Mouse (Mus musculus): ENCODE data around the gene Rhpn2.

Rhpn2 gene

DNA sequence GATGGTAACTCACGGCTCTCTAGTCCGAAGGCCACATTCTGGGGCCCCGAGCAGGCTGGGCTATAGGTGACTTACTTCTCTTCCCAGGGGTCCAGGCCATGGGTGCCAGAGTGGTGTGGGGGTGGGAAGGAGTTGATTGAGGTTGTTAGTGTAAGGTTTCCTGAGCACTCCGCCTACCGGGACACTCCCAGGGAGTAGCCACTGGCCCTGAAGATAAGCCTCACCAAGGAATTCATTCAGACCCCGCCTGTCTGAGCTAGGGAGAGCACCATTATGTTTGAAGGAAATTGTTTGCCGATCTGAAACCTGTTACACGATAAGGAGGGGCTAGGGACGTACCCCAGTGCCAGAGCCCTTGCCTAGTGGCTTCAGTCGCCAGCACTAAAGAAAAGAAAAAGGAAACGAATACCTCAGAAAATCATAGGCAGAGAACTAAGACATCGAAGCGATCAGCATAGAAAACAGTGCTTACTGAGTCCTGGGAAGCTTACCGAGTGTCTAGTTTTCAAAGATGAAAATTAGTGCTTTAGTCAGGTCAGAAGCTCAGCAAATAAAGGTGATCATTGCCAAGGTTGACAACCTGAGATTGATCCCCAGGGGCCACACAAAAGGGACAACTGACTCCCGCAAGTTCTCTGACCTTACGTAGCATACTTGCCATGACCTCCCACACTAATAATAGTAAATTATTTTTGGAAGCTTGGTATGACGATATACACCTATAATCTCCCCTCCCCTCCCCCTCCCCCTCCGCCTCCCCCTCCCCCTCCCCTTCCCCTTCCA is 14.1 kb downstream of the Rhpn2 start:
- DNase-seq (ENCODE audit: low spot score in 2 of 2): no peak

DNA sequence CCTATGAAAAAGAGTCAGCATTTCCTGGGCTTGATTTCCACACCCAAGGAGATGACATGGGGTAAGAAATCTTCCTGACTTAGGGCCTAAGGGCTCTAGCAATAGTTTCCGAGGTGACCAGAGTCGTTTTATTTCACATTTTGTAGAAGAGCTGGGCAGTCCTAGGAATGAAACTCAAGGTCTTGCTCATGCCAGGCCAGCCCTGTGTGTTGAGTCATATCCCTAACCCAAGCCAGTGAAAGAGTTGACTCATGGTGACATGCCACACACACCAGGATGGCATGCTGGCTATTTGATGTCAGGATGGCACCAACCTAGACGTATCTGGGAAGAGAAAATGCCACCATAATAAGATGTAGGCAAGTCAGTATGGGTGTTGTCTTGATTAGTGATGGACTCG is 15.1 kb downstream of the Rhpn2 start:
- DNase-seq (ENCODE audit: low spot score in 2 of 2): no peak

DNA sequence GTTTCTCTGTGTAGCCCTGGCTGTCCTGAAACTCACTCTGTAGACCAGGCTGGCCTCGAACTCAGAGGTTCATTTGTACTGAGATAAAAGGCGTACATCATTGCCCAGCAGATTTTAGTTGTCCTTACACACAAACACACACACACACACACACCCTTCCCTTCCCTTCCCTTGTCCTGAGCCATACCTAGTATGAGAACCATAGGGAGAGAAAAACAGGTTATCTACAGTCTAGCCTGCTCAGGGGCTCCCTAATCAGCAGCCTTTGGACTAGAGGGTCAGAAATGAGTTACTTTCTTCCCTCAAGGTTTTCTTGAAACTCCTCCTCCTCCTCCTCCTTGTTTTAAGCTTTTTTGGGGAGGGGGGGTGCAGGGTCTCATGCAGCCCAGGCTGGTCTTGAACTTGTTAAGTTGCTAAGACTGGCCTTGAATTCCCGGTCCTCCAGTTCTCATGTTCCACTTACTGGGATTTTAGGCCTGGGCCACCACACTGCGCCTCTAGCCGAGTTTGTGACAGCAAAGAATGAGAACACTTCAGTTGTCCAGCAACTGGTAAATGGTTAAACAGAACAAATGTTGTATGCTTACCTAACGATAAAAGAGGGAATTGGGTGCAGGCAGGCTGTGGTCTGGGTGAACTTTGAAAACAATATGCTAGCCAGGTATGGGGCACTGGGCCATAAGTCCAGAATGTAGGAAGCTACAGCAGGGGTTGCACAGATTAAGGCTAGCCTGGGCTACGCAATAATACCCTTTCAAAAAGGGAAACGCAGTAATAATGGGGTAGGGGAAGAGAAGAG is 16.1 kb downstream of the Rhpn2 start:
- no peak for DNase-seq (ENCODE audit: low spot score in 2 of 2)

DNA sequence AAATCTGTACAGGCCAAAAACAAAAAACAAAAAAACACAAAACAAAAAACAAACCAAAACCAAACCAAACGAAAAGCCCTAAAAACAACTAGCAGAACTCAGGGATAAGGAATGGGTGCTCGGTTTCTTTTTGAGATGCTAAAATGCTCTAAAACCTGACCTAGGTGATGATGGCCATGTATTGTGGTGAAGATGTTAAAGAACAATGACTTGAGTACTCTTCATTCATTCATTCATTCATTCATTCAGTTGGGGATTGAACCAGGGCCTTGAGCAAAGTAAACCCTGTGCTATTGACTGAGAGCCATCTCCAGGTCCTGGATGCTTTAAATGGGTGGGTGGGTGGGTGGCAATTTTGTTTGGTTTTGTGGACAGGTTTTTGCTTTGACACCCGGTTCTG is 17.2 kb downstream of the Rhpn2 start:
- no peak for DNase-seq (ENCODE audit: low spot score in 2 of 2)

DNA sequence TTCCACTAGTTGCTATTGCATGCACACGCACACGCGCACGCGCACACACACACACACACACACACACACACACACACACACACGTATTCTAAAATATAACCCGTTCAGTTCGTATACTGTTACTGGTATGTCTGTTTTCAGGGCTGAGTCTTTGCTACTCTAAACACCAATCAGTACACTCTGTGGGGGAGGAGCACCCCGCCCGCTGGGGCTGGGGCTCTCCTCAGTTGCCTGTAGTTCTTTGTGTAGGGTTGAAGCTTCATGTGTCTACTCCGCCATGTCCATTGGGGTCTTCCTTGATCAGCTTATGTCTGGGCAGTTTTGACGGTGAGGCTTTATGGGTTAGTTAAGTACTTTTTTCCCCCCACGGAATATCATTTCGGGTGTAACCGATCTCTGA is 19.3 kb downstream of the Rhpn2 start:
- DNase-seq (ENCODE audit: low spot score in 2 of 2): no peak

DNA sequence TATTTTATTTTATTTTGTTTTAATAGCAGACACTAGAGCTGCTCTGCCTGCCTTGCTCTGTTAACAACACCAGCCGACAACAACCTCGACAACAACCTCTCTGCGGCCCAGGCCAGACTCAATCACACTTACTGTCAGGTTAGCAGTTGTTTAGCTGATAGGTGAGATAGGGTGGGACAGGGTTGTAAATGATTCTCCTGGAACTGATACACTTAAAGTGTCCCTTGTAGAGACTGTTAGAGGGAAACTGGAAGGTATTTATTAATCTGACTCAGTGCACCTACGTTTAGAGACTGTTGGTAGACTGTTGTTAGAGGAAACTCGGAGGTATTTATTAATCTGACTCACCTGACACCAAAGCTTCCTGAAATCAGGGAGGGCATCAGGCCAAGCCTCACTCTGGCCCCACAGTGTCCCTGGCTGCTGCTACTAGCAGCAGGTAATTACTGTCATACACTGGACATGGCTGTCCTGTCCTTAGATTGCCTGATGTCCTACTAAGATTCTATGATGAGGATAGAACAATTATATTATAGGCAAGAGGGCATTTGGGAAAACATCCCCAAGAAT is 21.4 kb downstream of the Rhpn2 start:
- no peak for DNase-seq (ENCODE audit: low spot score in 2 of 2)

DNA sequence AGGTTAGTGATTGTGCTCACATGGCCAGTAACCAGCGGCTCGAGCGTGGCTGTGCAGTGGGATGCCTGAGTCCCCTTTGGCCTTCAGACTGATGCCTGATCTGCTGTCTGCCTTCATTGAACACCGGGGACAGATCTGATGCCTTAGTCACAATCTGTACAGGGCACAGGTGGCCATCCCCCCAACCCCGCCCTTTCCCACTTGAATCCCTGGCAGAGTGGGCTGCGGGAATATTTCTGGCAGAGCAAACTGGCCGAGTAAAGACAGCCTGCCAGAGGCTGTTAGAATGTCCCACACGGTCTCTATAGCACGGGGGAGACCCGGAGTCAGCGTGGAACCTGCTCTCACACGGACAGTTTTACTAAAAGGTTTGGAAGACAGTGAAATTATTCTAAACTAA is 23.7 kb downstream of the Rhpn2 start:
- no peak for DNase-seq (ENCODE audit: low spot score in 2 of 2)

DNA sequence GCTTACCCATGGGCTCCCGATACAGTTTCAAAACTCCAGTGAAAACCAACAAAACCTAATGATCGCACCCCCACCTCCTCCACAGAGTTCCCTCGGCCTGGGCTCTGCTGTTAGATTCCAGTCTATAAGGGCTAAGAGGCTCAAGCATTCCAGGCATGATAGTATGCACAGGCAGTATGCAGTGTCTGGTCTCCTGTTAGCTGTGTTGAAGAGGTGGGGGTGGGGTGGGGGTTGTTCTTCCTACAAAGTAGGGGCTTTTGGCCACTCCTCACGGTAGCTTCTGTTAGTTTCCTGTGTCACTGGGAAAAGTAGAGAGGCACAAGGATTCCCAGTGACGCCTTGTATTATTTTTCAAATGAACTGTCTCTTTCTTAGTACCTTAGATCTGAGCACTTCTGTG is 28.3 kb downstream of the Rhpn2 start:
- no peak for DNase-seq (ENCODE audit: low spot score in 2 of 2)

DNA sequence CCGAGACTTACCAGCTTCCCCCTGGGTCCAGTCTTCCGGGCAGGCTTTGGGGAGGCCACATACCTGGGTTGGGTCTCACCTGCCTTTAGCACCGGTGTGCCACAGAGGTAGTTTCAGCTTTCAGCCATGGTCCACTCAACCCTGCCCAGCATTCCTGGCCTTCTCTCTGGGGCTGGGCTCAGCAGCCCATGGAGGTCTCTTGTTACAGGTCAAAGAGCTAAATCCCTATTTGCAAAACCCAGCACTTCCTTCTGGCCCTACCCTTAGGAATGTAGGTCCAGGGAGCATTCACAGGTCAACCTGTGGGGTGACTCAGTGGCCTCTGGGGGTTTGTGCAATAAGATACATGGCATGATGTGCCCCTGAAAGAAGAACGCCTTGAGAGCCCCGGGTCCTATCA is 28.9 kb downstream of the Rhpn2 start:
- no peak for DNase-seq (ENCODE audit: low spot score in 2 of 2)

DNA sequence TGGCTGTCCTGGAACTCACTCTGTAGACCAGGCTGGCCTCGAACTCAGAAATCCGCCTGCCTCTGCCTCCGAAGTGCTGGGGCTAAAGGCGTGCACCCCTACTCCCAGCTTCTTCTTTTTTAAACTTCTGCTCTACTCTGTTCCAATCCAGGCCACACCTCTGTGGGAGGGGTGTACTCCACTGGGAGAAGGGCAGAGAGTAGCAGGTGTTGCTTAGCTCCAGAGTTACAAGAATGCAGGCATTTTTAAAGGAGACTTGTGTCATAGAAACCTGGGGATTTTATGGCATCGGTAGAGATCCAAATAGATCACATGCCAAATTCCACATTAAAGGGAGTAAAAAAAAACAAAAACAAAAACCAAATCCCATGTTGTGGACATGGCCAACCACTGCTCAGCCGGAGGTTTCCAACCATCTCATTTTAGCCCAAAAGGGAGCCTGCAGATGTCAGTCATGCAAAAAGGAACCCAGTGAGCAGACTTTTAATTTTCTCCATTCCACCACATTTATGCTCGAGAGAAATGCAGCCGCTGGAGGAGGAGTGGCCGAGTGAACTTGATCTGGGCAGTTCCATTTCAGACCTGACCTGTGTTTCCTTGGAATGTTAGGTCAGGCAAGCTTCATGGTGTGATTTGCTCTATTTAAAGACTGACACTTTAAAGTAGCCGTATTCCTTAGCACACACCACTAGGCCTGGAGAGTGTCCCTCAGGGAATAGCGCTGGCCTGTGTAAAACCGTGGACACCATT is 31.4 kb downstream of the Rhpn2 start:
- no peak for DNase-seq (ENCODE audit: low spot score in 2 of 2)

DNA sequence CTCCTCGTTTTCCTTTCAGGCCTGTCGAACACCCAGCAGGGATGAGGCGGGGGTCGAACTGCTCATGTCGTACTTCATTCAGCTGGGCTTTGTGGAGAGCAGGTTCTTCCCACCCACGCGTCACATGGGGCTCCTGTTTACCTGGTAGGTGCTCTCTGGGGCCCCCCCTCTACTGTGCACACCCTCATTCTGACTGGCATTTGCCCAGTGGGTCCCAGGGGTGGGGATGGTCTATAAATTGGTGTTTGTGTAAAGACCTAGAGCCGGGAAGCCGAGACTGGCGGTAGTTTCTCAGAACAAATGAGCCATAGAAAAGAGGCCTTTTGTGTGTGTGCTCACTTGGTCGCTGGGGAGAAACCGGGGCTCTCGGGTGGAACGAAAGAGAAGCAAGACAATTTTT is 37.1 kb downstream of the Rhpn2 start:
- no peak for DNase-seq (ENCODE audit: low spot score in 2 of 2)

DNA sequence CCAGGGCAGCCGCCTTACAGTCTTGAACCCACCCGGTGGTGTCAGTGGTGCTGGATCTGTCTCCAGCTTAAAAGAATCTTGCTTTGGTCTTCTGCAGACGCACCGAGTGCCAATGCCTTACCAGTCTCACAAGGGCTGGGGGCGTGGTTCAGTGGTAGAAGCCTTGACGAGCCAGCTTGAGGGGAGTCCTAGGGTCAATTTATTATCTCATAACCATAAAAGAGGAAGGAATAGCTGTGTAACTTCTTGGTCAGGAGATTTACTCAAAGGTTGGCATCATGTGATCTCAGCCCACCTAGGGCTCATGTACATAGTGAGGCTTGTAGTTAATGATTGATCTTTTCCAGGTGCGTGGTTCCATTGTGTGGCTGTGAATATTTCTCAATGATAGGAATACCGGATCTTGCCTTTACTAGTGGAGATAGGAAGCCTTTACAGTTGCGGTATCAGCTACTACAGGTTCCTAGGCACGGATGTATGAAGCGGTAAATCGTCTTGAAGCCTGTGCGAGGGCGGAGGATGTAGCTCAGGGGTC is 38.6 kb downstream of the Rhpn2 start:
- no peak for DNase-seq (ENCODE audit: low spot score in 2 of 2)

DNA sequence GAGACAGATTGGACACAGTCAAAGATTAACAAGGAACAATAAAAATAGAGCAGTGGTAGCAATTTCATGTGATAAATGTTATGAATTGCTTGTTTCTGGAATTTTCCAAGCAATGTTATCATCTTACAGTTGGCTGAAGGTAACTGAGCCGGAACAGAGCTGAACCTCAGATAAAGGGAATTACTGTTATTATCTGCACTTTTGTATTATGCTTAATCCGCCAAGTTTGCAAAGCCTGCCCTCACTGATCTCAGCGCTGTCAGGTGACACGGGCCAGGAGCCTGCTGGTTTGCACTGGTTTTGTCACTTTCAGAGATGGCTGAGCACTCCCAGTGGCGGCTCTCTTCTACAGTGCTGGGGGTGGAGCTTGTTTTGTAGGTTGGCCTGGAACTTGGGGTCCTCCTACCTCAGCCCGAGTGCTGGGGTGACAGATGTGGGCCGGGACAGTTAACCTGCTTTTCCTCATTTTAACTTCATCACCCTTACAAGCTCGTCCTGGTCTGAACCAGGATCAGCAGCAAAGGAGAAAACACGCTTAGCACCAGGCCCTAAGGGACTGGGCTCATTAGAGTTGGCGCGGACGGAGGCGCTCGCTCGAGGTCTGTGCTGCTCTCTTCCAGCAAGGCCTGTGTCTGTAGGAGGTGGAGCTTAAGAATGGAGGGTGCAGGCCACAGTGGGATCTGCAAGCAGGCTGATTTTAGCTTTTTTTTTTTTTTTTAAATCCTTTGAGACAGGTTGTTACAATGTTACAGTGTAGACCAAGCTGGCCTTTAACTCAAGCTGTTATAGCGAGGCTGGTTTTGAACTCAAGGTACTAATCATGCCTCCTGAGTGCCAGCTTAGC is 39.4 kb downstream of the Rhpn2 start:
- DNase-seq (ENCODE audit: low spot score in 2 of 2): no peak

DNA sequence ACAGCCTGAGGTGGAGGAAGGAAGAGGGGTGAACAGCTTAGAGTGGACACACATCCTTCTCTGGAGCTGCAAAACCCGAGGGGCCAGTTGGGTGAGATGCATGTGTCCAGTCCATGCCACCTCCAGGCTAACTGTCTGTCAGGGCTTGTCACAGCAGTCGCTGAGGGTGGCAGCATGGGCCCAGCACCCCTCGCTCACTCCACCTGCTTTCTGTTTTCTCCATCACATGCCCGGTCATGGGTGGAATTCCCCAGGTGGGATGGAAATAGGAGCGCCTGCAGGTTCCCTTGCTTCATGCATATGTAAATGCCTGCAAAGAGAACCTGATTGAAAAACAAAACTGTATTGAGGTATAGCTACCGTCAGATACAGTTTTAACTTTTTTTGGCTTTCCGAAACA is 40.3 kb downstream of the Rhpn2 start:
- DNase-seq (ENCODE audit: low spot score in 2 of 2): no peak

DNA sequence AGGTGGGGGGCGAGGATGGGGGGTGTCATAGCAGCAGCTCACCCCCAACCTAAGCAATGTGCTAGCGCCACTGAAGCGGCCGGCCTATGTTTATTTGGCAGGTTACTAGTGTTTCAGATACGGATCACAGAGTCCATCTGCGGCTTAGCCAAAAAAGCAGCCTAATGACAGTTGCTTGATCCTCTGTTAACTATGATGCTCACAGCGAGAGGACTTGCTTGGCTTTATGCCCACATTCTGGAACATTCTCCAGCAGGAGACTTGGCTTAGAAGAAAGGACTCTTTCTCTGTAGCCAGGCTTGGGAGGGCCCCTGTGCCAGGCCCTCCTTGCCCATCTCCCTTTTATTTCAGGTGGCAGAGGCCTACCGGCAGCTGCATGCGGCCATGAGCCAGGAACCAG is 42.7 kb downstream of the Rhpn2 start:
- DNase-seq (ENCODE audit: low spot score in 2 of 2): no peak

DNA sequence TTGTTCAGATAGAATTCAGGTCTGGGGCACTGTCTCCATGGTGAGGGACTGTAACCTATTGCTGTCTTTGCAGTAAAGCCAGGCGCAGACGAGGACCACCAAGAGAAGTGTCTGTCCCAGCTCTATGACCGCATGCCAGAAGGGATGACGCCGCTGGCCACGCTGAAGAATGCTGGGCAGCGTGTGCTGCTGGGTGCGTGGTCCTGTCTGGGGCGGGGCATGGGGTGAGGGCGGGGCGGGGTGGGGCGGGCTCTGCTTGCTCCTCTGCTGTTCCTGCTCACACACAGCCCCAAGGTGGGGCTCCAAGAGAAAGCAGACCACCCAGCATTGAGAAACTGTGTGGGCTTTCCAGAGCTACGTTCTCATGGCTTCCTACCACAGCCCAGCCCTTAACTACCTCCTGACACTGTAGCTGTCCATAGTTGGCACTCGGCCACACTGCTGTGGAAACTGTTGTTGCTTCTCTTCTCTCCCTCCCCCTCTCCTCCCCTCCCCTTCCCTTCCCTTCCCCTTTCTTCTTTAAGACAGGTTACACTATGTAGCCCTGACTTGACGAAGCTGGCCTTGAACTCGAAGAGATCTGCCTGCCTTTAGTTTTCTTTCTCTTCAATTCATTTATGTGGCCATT is 45.6 kb downstream of the Rhpn2 start:
- no peak for DNase-seq (ENCODE audit: low spot score in 2 of 2)

DNA sequence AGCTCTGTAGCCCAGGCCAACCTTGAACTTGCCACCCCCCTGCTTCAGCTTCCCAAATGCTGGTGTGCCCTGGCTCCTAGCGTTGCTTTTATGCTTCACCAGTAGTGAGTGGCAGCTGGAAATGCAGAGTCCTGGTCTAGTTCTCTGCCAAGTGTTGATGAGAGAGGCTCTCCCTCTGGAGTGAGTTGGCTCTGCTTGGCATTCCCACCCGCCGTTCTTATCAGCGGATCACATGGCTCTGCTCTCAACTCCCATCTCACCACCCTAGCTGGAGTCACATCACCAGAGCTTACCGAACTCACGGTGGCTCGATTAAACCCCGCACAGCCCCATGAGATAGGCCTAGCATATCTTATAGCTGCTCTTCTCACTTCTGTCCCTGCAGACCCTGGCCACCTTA is 46.4 kb downstream of the Rhpn2 start:
- DNase-seq (ENCODE audit: low spot score in 2 of 2): no peak

DNA sequence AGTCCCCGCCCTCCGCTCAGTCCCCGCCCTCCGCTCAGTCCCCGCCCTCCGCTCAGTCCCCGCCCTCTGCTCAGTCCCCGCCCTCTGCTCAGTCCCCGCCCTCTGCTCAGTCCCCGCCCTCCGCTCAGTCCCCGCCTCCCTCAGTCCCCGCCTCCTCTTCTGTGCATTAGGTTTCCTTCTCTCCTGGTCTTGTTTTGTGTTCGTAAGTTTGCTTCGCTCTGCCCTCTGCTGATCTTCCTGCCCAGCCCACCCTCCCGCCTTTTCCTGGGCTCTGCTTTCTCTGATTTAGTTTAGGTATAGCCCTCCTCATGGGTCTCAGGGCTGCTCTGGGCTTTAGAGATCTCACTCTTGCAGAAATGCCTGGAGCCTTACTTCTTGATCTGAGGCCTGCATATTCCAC is 47.9 kb downstream of the Rhpn2 start:
- no peak for DNase-seq (ENCODE audit: low spot score in 2 of 2)

DNA sequence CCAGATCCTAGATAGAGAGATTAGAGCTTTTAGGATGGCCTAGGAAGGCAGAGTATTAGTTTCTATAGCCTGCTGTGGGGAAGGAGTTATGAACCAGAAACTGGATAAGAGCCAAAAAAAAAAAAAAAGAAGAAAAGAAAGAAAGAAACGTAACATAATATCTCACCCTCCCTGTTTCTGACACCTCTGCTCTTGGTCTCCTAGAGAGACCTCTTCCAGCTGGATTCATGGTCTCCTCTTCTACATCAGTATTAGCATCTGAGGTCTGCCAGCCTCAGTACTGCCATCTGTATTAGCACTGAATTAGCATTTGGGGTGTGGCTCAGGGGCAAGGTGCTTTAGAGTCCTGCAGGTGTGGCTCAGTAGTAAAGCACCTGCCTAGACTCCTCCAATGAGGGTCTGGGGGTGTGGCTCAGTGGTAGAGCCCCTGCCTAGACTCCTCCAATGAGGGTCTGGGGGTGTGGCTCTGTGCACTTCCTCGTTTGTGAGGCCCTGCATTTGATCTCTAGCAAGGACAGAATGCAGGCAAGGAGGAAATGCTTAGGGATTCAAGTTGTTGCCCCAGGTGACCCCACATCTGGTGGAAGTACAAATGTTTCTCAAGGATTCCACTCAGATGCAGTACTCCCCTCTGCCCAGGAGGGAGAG is 48.9 kb downstream of the Rhpn2 start:
- no peak for DNase-seq (ENCODE audit: low spot score in 2 of 2)

DNA sequence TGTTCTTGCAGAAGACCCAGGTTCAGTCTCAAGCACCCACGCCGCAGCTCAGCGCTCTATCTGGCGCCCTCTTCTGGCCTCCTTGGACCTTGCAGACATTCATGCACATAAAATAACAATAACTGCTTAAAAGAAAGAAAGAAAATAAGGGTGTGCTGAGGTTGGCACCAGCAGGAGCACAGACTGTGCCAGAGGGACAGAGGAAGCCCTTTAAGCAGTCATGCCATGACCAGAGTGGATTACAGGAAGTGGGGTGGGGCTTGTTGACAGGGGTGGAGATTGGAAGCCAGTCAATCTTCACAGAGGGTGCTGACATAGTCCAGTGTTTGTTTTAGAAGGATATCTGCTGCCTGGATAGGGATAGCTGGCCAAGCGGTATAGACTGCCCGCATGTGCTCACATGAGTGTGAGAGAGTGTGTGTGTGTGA is 52.6 kb downstream of the Rhpn2 start:
- no peak for DNase-seq (ENCODE audit: low spot score in 2 of 2)

All from right cerebral cortex, postnatal 36 days (tissue).